Mouse (Mus musculus): Measurements from ENCODE around the gene Vmn2r16. TPM values are rescaled to one million over a fixed set of nuclear protein-coding genes. Genes with fewer than 3 reads are reported as not detected.

Gene Vmn2r16
- polyA plus RNA-seq (2014; fragmentation: Illumina TruSeq; extraction: RNeasy Lipid Tissue Mini Kit (QIAGEN cat#74804); ENCODE audit: low read depth, low replicate concordance): not detected

DNA sequence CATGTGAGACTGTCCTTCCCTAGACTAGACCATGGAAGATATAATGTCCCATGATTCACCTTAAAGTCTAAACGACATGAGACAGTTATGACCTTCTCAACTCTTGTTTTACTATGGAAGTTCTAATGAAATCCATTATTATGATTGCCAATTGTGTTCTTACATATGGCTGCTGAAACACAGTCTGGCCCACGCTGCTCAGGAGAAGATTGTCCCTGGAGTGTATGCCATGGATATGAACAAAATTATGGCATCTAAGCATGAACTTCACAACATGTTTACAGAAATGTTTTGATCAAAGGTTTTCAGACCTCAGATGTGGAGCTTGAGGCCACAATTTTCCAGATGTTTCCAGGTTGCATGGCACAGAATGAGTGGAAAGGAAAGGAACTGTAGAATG is at the start of gene Vmn2r16:
TSS of gene Vmn2r16 (plus strand) at position 301 of the 400 bp plus-strand sequence.

DNA sequence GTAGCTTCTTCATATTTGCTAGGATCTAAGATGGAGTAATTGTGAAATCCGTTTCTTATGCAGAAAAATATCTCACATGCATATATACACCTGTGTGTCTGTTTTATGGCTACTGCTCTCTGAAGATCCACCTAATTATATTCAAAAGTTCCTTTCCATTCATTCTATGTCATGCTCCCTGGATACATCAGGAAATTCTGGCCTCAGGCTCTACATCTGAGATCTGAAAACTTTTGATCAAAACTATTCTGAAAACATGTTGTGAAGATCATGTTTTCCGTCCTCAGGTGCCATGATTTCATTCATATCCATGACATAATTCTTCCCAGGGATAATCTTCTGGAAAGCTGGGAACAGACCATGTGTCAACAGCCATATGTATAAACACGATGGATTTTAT is 32.4 kb upstream of the Vmn2r16 start, which contains the start of gene Vmn2r15:
TSS of gene Vmn2r15 (minus strand) at position 101 of the 400 bp plus-strand sequence.

DNA sequence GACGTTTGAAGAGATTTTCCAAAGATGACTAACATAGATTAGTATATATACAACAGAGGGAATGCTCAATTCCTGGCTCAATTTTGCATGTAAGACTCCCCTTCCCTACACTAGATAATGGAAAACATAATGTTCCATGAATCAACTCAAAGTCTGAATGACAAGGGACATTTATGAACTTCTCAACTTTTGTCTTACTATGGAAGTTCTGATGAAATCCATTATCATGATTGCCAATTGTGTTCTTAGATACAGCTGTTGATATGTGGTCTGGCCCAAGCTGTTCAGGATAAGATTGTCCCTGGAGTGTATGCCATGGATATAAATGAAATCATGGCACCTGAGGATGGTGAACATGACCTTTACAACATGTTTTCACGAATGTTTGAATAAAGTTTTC is 89.4 kb downstream of the Vmn2r16 start, which contains the start of gene Vmn2r17:
TSS of gene Vmn2r17 (plus strand) at position 301 of the 400 bp plus-strand sequence.

Other genes with a start within 250 kb of the Vmn2r16 start
- gene Vmn2r12, start 232.2 kb upstream of the Vmn2r16 start, polyA plus RNA-seq (2014; fragmentation: Illumina TruSeq; extraction: RNeasy Lipid Tissue Mini Kit (QIAGEN cat#74804); ENCODE audit: low read depth, low replicate concordance): not detected
- 0.23 TPM for gene Vmn2r13, start 138.0 kb upstream of the Vmn2r16 start, polyA plus RNA-seq (2014; fragmentation: Illumina TruSeq; extraction: RNeasy Lipid Tissue Mini Kit (QIAGEN cat#74804); ENCODE audit: low read depth, low replicate concordance)
- gene Vmn2r14, start 105.5 kb upstream of the Vmn2r16 start, polyA plus RNA-seq (2014; fragmentation: Illumina TruSeq; extraction: RNeasy Lipid Tissue Mini Kit (QIAGEN cat#74804); ENCODE audit: low read depth, low replicate concordance): 0.06 TPM
- gene Vmn2r15, start 32.5 kb upstream of the Vmn2r16 start, polyA plus RNA-seq (2014; fragmentation: Illumina TruSeq; extraction: RNeasy Lipid Tissue Mini Kit (QIAGEN cat#74804); ENCODE audit: low read depth, low replicate concordance): not detected
- gene Vmn2r17, start 89.5 kb downstream of the Vmn2r16 start, polyA plus RNA-seq (2014; fragmentation: Illumina TruSeq; extraction: RNeasy Lipid Tissue Mini Kit (QIAGEN cat#74804); ENCODE audit: low read depth, low replicate concordance): not detected
- 3.3 TPM for gene Crlf2, start 228.8 kb downstream of the Vmn2r16 start, polyA plus RNA-seq (2014; fragmentation: Illumina TruSeq; extraction: RNeasy Lipid Tissue Mini Kit (QIAGEN cat#74804); ENCODE audit: low read depth, low replicate concordance)